Mouse (Mus musculus): ENCODE results near the gene Pla2g7.

Pla2g7 gene

DNA sequence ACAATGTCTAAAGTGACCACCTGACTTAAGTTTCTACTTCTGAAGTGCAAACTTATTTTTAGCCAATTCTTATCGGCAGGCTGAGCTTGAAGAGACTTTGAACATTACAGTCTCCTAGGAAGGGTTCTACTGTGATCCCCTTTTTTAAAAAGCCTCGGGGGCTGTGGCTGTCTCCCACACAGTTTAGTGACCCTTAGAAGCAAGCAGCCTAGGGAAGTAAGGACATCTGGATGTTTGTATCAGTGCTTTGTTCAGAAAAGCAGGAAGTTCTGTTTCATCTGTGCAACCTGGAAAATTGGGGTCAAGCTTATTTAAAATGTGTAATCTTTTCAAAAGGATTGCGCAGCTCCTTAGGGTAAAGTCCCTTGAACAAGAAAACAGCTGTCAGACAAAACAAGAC, 12.6 kb downstream of the Pla2g7 start:
- DNase-seq (ENCODE audit: low spot score): no peak

DNA sequence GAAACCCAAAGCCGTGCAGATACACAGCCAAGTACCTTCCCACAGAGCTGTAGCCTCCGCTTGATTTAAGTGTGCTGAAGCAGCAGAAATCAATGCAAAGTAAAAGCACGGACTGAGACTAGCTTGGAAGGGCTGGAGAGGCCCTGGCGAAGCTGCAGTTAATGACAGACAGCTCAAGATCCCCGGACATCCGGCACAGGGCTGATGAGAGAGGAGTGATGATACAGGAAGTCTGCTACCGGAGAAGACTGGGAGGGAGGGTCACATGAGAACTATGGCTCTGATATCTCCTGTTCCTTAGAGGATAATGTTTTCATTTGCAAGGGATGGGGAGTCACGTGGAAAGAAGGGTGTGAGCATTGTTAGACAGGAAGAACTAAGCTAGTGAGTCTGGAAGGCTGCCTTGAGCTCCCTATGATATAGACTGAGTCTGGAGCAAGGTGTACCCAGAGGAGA, 13.1 kb downstream of the Pla2g7 start:
- DNase-seq (ENCODE audit: low spot score): no peak

DNA sequence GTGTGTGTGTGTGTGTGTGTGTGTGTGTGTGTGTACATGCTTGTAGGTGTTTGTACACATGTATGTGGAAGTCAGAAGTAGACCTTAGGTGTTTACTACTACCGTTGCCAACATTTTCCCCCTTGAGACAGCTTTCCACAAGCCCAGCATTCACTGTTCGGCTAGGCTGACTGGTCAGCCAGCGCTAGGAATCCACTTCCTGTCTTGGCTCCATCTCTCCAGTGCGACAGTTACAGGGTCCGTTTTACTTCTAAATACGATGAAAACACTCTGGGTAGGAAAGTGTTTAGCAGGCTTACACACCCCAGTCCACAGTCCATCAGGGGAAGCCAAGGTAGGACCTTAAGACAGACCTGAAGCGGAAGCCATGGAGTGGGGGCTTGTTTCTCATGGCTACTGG, 16.9 kb downstream of the Pla2g7 start:
- DNase-seq (ENCODE audit: low spot score): no peak

DNA sequence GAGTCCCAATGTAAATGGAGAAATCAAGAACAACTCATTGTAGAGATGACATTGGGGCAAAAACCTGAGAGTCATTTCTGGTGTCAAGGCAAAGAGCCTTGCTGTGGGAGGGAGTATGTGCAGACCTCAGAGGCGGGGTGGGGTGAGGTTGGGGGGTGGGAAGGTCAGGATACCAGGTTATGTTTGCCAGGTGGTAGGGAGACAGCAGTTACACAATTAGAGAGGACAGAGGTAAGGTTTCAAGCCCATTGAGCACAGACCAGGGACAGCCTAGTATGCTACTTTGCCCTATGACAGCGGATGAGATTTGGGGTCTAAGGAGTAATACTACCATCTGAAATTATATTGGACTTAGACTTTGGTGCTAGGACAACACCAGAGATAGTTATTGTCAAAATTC, 19.4 kb downstream of the Pla2g7 start:
- DNase-seq (ENCODE audit: low spot score): no peak

DNA sequence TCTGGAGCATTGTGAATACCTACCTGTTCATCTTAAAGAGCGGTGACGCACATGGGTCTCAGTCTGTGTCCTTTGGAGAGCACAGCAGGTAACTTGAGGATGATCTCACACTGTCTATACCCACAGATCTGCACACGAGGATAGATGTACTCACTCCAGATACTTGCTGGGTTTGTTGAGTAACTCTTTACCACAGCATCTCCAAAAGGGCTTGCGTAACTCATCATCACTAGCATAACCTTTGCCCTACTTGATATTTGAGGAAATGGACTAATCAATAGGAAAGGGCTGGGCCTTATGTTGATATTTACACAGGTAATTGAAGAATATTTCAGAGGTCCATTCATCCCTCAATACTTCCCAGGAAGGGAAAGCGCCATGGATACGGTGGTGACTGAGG, 21.9 kb downstream of the Pla2g7 start:
- no peak for DNase-seq (ENCODE audit: low spot score)

DNA sequence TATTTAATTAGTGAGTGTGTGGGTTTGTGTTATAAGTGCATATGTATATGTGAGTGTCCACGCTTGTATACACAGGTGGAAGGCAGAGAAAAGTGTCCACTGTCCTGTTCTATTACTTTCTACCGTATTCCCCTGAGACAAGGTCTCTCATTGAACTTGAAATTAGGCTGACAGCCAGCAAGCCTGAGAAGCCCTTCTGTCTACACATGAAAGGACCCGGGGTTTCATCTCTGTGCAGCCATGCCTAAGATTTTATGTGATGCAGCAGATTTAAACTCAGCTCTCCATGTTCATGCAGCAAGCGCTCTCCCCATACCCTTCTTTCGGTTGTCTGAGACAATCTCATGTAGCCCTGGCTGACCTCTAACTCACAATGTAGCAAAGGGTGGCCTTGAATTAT, 22.6 kb downstream of the Pla2g7 start:
- no peak for DNase-seq (ENCODE audit: low spot score)

DNA sequence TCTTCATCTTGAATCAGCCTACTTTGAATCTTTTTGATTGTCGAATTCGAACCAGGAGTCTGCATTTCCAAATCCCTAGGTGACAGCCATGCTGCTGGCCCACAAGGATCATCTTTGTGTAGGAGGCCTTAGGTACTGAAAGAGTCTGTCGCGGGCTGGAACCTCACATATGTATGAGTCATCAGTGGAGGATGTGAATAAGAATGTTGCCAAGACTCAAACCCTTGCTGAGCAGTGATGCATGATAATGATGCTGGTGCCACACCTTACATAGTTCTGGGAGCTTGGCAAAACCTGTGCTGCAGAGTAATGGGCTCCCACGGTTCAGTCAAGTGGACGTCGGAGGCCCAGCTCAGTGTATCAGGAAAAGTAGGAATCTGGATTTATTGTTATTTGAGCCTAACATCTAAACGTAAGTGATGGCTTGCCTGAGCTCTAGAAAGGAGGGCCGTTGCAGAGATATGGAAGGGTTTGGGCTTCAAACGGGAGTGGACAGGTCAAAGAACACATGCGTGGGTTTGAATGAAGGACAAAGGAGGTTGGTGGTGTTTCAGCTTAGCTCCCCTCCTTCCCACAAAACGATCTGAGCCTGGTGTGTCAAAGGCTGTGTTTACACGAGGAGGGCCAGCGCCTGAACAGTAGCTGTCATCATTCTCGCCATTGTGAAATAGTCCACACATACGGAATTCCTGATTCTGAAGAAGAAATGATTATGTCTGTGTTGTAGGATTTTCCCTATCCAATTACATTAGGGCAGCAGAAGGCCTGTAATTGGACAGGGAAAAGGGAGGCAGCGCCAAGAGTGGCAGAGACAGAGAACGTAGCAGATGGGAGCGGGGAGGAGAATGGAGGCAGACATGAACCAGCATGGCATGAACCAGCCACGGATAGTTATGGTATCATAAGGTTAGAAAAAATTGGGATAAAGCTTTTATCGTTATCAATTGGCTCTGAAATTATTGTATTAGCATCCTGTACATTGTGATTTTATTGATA, 24.7 kb downstream of the Pla2g7 start:
- DNase-seq (ENCODE audit: low spot score): no peak

DNA sequence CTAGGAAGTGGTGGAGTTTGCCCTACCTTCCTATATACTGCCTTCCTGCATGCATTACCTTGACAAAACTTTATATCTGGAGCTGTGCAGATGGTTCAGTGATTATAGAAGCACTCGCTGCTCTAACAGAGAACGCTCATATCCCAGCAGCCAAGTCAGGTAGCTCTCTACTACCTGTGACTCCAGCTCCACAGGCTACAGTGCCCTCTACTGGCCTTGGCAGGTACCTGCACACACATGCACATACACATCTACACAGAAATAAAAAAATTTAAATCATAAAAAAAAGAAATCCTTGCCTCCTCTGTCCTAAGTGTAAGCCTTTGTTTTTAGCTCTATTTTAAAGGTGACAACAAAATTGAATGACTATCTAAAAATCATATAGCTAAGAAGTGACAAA, 29.8 kb downstream of the Pla2g7 start:
- DNase-seq (ENCODE audit: low spot score): no peak

DNA sequence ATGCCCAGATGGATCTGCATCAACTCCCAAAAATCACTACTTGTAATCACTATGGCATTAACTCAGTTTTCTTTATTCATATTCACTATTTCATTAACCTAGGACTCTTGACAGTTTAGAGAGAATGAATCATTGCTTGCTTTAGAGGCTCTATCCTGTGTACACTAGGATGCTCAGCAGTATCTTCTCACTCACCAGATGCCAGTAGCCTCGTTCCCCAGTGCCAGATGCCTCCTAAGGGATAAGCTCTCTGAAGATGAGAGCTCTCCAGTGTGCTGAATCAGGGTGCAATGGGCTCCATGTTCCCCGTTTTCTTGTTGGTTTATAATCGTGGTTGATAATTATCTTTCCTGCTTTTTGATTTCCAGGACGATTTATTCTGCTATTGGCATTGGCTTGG, 30.8 kb downstream of the Pla2g7 start:
- no peak for DNase-seq (ENCODE audit: low spot score)

DNA sequence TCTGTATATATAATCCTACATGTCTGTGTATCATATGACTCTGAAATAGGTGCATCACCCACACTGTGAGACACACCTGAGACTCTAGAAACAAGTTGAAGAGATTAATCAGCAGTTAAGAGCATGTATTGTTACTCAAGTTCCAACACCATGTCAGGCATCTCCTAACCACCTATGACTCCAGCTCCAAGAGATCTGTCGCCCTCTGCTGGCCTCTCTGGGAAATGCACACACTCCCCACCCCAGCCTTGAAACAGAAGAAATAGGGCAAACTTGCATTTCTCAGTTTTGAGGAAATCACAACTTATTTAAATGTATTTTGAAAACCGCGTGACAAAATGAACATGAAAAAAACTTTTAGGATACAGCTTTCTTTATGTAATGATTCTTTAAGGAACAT, 38.8 kb downstream of the Pla2g7 start:
- DNase-seq (ENCODE audit: low spot score): peak; percentile 60

DNA sequence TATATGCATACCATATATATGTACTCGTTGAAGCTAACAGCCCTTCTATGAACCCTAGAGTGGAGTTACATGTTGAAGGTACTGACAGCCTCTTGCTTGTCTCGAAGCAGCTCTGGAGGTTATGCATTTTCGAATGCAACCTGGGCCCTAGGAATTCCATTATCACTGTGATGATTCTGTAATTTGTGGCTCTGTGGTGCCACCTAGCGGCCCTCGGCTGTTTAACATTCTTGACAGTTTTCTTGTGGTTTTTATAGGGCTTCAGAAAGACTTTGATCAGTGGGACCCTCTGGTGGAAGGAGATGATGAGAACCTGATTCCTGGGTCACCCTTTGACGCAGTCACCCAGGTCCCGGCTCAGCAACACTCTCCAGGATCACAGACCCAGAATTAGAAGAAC, 43.7 kb downstream of the Pla2g7 start:
- peak; percentile 63 for DNase-seq (ENCODE audit: low spot score)

DNA sequence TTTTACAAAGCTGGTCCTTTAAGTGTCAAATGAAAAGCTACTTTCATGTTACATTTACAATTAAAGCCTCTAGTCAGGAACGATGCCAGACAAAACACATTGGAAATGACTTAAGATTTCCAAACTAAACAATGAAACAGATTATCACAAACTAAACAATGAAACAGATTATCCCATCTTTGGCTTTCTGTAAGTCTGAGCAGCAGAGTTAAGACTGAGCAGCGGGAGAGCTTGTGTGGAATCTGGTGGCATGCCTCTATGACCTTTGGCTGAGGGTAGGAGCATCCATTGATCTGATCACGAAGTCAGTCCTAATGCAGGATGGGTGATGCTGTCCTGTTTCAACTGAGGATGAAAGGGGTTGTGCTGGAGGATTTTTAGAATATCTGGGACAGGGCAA, 44.3 kb downstream of the Pla2g7 start:
- DNase-seq (ENCODE audit: low spot score): no peak

DNA sequence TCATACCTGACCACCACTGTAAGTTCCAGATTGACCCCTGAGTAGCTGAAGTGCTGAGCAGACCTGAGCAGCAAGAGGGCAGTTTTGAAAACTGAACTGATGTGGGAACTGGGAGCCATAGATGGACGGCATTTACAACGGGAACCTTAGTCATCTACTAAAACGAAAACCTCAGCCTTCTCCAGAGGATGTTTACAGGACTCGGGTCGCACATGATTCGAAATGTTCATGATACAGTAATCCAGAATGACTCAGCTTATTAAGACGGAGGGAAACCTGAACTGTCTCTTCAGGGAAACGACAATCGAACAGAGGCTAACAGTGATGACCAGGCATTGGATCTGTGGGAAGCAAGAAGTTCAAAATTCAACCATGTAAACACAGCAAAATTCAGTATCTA, 51.3 kb downstream of the Pla2g7 start:
- no peak for DNase-seq (ENCODE audit: low spot score)

DNA sequence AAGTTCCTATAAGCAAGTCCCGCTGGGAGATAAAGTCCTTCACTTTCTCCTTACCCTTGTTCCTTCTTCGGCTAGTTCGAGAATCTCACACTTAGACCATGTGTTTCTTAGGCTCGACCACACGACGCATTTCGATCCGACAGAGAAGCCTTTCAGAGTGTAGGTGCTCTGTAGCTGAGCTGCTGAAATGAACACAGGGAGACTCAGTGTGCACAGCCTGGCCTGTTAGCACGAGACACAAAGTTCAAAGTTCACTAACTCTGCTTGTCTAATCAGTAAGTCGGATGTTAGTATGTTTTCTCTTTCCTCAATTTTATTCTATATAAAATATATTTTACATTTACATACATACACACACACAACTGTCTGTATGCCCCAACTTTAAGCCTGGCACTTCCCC, 54.2 kb downstream of the Pla2g7 start:
- no peak for DNase-seq (ENCODE audit: low spot score)

DNA sequence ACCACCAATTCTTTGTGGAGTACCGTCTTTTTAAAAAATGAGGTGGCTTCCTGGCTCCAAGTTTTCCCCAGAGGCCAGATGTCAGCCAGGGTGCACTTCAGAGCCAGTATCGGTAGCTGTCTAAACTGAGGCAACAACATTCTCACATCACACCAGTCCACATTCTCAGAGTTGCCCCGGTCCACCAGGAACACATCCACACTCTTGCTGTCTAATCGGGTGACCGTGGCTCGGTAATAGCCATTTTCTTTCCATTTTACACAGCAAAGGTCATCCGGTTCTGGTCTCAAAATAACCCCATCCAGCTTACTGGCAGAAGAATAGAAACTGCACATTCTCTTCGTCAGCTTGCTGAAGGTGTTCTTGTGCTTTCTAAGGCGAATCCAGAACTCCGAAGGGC, 60.3 kb downstream of the Pla2g7 start:
- no peak for DNase-seq (ENCODE audit: low spot score)

DNA sequence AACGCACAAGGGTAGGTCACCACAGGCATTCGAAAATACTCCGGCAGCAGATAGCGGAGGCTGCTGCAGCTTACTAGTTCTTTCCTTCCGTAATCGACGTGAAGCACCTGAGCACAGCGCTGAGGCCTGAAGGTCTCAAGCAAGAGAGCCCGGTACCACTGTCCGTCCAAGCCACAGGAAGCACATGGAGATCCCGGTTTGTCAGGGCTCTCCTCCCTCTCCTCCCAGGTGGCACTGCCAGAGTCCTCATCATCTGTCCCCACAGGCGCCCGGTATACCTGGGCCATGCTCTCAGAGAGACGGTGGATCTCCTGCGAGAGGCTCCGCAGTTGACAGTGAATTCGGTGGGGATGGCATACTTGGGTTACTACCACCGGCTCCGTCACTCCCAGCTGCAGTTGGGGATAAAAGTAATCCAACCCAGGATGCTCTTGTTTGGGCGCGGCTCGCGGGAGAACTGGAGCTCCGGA, 61.2 kb downstream of the Pla2g7 start:
- no peak for DNase-seq (ENCODE audit: low spot score)

DNA sequence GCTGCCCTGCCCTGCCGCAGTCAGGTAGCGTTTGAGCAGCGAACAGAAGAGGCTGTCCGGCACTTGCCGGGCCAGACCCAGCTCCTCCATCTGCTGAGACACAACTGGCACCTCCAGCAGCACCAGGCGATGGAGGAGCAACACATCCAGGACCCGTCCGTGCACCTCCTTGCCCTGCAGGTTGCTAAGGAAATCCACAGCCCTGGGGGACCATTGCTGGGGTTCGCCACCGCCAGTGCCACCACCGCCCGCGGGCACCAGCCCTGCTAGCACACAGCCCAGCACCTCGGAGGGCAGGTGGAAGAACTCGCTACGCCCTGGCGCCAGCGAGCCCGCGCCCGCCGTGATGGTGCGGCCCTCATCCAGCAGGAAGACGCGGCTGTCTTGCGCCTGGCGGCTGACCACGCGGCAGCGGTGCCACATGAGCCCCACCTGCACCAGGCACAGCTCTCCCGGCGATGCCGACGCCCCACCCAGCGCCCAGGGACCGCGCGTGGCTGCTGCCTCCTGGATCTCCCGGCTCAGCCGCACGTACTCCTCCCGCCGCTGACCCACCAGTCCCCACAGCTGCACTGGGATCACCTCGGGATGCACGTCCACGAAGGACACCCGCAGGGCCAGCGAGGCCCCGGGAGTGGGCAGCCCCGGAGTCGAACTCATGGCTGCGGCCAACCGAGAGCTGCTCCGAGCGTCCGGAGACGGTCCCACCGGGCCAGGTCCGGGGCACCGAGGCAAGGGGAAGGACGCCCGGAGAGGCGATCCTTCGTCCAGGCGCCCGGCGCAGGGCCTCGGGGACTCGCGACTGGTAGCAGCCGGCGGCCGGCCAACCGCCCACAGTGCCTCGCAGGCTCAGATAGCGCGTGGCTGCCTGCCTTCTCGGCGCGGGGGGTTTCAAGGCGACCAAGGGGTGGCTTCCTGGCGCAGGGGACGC, 61.9 kb downstream of the Pla2g7 start, which contains the start of gene Tdrd6:
Gene Tdrd6, minus strand, starts transcription at position 804 of the 931 bp plus-strand sequence.
- no peak for DNase-seq (ENCODE audit: low spot score)

DNA sequence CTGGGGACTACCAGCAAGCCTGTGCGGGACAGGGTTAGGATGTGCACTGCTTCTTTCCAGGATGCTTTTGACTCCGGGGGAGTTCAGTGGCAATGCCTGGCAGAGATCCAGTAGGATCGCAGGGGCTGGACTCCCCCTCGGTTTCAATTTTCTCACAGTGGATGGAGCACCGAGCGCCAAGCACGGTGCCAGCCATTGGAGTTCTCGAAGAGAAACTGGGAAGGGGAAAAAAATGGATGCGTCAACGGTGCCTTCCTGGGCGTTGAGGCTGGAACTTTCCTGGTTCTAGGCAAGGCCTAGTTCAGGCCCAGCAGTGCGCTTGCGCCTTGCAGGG, 62.5 kb downstream of the Pla2g7 start:
- DNase-seq (ENCODE audit: low spot score): no peak

DNA sequence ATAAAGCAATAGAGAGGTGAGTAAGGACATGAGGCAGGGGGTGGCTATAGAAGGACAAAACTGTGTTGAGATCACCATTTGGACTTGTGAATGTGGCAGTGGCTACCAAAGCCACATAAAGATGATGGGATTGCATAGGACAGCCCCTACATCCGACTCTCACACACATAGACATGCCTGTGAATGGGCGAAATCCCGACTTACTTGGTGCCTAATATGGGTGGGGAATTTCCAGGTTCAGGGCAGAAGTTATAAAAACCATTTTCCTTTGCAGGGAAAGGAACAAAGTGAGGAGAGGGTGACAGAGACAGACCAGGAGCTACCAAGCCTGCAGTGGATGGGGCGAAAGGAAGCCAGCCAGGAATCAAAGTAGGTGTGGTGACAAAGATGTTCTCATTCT, 69.2 kb downstream of the Pla2g7 start:
- no peak for DNase-seq (ENCODE audit: low spot score)

DNA sequence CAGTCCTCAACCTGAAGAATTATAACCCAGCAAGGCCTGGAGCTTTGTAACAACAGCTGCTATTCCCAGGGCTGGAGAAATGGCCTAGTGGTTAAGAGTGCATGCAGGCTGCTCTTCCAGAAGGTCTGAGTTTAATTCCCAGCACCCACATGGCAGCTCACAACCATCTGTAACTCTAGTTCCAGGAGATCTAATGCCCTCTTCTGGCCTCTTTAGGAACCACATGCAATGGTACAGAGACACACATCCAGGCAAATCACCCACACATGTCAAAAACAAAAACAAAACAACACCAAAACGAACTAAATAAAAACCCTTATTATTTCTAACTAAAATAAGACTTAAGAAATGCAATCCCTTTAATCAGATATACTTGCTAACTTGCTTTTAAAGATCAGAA, 72.9 kb downstream of the Pla2g7 start:
- no peak for DNase-seq (ENCODE audit: low spot score)

DNA sequence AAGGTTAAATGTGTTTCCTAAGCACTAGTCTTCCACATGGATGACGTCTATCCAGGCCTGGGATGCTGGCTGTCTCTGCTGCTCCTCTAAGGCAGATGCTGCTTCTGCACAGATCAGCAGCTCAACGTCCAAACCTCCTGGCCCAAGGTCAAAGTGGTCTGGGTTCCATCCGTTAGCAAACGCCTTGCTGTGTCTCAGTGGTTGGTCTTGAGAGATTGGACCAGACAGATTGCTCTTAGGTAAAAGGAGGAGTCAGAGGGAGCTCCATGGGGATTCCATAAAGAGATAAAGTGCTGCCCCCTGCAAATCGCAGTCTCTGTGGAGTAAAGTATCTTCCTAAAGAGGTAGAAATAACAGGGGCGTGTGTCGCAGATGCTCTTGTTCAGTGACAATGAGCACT, 75.3 kb downstream of the Pla2g7 start:
- no peak for DNase-seq (ENCODE audit: low spot score)

DNA sequence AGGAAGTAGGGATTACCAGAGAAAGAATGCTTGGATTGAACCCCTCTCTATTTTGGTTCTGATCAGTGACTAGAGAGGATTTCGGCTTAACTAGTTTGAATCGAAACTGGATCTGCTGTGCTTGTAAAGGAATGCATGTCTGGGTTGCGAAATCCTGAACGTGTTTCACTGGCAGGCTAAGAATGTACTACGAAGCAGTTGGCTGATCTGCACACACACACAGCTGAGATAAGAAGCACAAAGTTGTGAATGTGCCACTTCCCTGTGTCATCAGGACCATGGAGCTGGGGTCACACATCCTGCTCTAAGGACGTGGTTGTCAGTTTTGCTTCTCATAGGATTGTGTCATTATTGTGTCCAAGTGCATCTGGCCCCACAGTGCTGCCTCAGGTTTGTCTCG, 76.5 kb downstream of the Pla2g7 start:
- no peak for DNase-seq (ENCODE audit: low spot score)

DNA sequence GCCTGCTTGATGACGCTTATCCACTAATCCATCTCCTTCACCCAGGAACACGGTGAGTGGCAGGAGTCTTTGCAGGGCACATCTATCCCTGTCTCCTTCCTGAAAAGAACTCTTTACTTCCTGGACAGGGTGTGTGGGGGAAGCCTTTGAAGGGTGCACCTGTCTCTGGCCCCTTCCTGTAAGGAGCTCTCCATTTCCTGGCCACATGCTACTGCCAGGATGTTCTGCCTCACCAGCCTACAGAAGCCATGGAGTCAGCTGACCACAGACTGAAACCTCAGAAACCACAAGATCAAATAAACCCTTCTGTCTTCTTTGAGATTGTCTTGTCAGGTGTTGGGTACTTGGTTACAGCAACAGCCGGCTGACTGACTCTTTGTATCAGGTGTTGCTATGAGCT, 77.2 kb downstream of the Pla2g7 start:
- no peak for DNase-seq (ENCODE audit: low spot score)

Data from layer of hippocampus, adult 9-10 months (tissue).